Mouse (Mus musculus) kidney, adult 8-10 months (tissue): ENCODE results near the gene Sox13.
"Not testable (repeated sequence)": the region's sequence is repeated elsewhere in the genome, so short reads cannot be mapped to it uniquely, and the experiment has no call there.

Source experiments
- DNase-seq, 2 experiments: peaks; one replicate each; pipeline ENCODE4 v3.0.0; 2022

Sox13 gene

GRCm38 (mm10) chr1:133366951-133367605 is 57.1 kb downstream of the Sox13 start:
- no peak for DNase-seq

DNA sequence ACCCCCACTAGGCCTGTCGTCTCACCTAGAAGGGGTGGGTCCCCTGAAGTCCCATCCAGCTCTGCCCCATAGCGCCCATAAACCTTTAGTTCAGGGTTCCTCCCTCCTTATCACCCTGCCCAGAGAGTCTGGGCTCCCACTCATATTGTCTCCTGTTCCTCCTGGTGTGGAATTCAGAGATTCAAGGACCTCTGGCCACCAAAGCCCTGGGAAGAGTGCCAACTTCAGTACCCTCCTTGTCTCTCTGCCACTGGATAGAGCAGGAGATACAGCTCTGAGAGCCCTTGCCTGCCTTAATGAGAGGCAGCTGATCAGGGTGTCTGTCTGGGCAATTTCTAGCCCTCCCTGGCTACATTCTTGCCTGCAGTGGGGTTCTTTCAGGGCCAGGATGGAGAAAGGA is 59.3 kb downstream of the Sox13 start:
- DNase-seq = no peak

- DNase-seq = no peak
Measured at GRCm38 (mm10) chr1:133364022-133364630, 60.1 kb downstream of the Sox13 start.

DNA sequence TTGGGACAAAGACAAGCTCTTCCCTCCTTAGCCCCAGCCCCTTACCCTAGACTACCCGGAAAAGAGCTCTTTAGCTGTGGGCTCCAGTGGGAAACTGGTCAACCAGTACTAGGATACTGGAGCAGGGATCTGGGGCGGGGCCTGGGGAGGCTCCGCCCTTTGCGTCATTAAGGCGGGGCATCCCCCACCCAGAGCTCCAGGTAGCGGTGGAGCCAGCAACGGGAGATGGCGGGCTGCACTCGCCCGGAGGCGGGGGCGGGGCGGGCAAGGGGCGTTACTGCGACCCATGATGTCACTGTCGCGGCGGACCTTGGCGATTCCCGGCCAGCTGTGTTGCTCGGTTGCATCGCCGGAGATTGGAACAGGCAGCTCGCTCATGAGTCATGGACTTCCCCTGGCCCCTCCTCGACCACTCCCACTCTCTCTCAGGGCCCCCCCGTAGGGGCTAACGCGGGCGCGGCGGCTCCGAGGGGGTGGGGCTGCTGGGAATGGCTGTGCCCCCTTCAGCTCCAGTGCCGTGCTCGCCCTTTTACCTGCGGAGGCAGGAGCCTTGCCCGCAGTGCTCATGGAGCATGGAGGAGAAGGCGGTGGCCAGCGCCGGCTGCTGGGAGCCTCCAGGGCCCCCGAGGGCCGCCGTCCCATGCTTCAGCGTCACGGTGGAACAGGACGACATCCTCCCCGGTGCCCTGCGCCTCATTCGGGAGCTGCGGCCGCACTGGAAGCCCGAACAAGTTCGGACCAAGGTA is 60.7 kb downstream of the Sox13 start, which contains the start of gene Etnk2:
Gene Etnk2 (plus strand): TSS at position 297 of the 746 bp plus-strand sequence.
- DNase-seq = peak; percentile 84 to 88

- DNase-seq = no peak
Measured at GRCm38 (mm10) chr1:133362103-133362502, 62.1 kb downstream of the Sox13 start.

DNA sequence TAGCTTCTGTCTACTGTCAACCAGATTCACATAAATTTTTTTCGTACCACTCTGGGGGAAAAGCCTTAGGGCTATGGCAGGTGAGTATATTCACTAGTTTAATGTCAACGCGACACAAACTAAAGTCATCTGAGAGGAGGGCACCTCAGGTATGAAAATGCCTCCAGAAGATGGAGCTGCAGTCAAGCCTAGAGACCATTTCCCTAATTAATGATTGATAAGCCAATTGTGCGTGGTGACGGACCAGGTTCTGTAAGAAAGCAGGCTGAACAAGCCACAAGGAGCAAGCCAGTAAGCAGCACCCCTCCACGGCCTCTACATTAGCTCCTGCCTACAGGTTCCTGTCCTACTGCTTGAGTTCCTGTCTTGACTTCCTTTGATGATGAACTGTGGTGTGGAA is 63.2 kb downstream of the Sox13 start:
- no peak for DNase-seq

DNA sequence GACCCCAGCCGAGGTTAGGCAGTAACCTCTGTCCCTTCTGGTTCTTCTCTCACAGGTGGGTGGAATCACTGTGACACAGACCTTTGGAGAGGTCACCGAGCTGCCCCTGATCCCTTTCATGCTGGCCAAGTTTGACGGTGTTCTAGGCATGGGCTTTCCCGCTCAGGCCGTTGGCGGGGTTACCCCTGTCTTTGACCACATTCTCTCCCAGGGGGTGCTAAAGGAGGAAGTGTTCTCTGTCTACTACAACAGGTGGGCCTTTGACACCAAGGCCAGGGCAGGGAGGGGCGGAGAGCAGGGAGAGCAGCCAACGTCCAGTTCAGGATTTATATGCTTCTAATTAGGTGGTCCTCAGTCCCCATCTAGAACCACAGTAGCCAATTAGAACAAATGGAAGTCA is 67.8 kb downstream of the Sox13 start:
- DNase-seq = no peak

DNA sequence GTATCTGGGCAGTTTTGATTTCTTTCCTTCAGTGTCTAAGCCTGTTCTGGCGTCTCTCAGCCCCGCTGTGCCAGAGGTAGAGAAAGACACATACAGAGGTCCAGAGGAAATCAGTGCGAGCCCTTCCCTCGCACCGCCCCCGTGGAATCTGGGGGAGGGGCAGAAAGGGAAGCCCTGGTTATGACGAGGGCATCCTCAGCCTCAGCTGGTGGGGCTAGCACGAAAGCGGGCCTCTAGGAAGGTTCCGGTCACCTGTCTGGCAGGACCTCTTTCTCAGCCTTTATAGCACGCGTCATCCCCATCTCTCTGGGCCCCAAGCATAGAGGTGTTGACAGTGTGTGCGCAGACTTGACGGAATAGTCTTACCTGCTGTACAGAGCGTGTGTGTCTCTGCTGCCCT is 68.3 kb downstream of the Sox13 start:
- DNase-seq = no peak

DNA sequence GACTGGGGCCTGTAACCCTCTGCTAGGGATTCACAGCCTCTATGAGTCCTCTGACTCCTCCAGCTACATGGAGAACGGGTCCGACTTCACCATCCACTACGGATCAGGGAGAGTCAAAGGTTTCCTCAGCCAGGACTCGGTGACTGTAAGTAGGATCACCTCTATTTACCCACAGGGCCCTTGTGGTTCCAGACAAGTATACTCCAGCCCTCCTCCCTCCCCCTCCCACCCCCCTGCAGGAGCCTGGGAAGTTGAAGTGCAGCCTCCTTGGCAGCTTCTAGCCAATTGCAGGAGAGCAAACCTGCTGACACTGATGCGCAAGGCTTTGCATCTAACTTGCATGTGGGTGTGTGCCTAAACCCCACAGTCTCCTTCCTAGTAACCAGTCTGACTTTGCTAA is 68.7 kb downstream of the Sox13 start:
- no peak for DNase-seq

DNA sequence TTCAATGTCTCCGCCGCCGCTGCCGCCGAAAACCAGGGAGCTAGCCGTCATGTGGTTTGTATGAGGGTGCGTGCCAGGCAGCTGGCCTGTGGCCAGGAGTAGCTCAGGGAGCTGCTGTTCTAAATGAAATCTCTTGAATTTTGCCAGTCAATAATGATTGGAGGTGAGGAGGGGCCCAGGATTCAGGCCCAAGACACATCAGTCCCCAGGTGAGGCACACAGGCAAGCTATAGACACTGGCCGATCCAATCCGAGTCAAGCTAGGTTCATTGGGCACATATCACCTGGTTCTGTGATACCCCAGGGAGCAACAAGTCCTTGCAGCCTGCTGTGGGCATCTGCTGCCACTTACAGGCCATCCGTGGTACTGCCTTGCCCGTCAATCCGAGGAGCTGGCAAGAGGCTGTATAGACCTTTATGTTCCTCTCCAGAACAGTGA is 70.8 kb downstream of the Sox13 start:
- DNase-seq = peak; percentile 78 to 89

DNA sequence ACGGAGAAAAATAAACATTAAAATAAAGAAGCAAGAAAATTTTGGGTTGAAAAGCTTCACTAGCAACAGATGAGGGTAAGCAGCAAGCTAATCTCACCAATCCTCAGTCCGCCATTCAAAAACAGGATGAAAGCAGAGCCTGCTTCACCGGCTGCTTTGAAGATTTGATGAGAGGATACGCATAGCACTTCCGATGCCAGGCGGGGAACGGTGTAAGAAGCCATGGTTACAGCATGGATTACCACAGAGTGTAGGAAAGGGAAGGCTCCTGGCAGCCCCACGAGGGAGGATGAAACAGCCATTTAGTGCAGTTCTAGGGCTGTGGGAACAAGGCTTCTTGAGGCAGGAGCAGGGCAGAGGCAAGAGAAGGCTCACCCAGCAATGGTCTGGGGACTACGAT is 72.4 kb downstream of the Sox13 start:
- DNase-seq = no peak

DNA sequence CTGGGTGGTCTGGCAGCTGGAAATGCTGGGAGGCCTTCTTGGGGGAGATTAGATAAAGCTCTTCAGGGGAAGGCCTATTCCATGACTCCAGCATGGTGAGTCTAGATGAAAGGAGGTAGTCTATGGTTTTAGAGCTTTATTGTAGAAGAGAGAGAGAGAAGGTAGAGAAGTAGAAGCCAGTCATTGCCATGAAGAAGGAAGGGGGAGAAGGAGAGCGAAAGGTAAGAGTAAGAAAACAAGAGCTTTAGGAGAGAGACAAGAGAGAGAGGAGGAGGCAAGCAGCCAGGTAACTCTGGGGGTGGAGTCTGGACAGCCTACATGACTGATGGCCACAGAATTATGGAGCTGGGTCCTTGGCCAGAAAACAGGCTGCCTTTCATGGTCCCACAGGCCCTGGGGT is 74.0 kb downstream of the Sox13 start, which contains the start of gene Ren1:
Gene Ren1 (plus strand): TSS at position 301 of the 400 bp plus-strand sequence.
- DNase-seq = no peak

GRCm38 (mm10) chr1:133347693-133348520 is 76.3 kb downstream of the Sox13 start:
- peak; percentile 53 to 56 for DNase-seq

GRCm38 (mm10) chr1:133347226-133347625 is 77.0 kb downstream of the Sox13 start:
- DNase-seq = no peak

- no peak for DNase-seq
Measured at GRCm38 (mm10) chr1:133346531-133346930, 77.6 kb downstream of the Sox13 start.

- DNase-seq = no peak
Measured at GRCm38 (mm10) chr1:133344357-133344756, 79.8 kb downstream of the Sox13 start.

- DNase-seq = not testable (repeated sequence)
Measured at GRCm38 (mm10) chr1:133340403-133340802, 83.8 kb downstream of the Sox13 start.

- DNase-seq = no peak
Measured at GRCm38 (mm10) chr1:133333937-133334336, 90.2 kb downstream of the Sox13 start.

DNA sequence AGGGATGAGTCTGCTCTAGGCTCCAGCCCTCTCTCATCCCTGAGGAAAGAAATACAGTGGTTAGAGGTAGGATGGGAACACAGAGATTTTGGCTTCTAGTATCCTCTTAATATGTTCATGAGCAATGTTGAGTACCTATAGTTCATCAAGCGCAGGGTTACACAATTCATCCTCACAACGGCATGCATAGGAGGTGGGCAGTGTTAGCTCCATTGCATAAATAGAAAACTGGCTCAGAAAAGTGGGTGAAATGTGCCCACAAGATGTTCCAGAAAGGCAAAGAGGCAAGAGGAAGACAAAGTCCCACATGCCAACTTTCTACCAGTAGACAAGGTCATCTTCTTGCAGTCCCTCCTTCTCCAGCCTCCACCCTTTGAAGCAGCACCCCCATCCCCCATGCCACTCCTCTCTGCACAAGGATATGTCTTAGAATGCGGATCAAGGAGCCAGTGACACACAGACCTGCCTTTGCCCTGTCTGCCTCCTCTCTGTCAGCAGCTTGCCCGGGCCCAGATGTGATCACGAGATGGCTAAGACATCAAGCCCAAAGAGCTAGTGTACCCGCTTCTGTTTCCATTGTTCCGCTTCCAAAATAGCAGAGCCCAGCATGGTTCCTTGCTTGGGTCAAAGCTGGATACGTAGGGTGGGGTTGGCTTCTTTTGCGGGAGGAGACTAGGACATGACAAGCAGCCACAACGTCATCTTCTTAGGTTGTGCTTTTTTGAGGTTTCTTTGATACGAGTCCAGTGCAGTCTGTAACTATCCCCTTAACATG is 91.3 kb downstream of the Sox13 start:
- no peak for DNase-seq
